Mouse (Mus musculus): Measurements from ENCODE around the gene Morn5. TPM values are rescaled to one million over a fixed set of nuclear protein-coding genes. Genes with fewer than 3 reads are reported as not detected.
A peak's percentile ranks its signal among the peaks of the same experiment; 100 is the strongest.

Morn5 gene
- polyA plus RNA-seq, 1 experiment from 2014 or later, result not detected

DNA sequence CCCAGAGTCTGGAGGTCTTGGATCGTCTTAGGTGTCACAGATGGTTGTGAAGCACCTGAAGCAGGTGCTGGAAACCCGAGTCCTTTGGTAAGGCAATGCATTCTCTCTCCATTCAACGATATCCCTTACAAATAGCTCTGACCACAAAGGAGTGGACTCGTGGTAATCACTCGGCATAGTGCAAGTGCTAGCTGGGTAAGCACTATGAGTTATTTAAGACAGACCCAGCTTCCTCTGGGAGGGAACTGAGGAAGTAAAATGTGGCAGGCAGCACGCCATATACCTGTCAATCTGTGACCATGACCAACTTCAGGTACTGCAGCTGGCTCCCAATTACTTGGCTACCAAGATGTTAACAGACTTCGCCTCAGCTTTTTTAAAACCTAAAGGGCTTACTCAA, 14.4 kb upstream of the Morn5 start:
- DNase-seq (ENCODE audit: low spot score) (no peak), ATAC-seq (ENCODE audit: low FRiP score, low TSS enrichment) (no peak)
- H3K9ac ChIP-seq (ENCODE audit: low read length), result no peak overlapping the region
- no peak overlapping the region for H3K4me2 ChIP-seq (replicated peaks; ENCODE audit: low read depth)
- WGBS, result 80% methylated on average over 7 of the region's 7 CpGs
- H3K36me3 ChIP-seq (ENCODE audit: control insufficient read depth, insufficient read depth, low read length), result peaks cover 8% of the 10 kb centered on the region; the same call in 1 of the 2 replicates
- no peaks in the 10 kb centered on the region for H3K27me3 ChIP-seq (ENCODE audit: control insufficient read depth, insufficient read depth, low read length)
- no peak overlapping the region for H3K4me3 ChIP-seq (ENCODE audit: low read depth, low read length)
- no peaks in the 10 kb centered on the region for H3K9me3 ChIP-seq (ENCODE audit: control insufficient read depth, low read length)
- no peak overlapping the region for H3K27ac ChIP-seq (replicated peaks)
- no peaks in the 10 kb centered on the region for H3K4me1 ChIP-seq (replicated peaks; ENCODE audit: control insufficient read depth, insufficient read depth)
- TF ChIP-seq CTCF (IDR thresholded peaks at IDR 0.05; ENCODE audit: low read depth), result no peak

DNA sequence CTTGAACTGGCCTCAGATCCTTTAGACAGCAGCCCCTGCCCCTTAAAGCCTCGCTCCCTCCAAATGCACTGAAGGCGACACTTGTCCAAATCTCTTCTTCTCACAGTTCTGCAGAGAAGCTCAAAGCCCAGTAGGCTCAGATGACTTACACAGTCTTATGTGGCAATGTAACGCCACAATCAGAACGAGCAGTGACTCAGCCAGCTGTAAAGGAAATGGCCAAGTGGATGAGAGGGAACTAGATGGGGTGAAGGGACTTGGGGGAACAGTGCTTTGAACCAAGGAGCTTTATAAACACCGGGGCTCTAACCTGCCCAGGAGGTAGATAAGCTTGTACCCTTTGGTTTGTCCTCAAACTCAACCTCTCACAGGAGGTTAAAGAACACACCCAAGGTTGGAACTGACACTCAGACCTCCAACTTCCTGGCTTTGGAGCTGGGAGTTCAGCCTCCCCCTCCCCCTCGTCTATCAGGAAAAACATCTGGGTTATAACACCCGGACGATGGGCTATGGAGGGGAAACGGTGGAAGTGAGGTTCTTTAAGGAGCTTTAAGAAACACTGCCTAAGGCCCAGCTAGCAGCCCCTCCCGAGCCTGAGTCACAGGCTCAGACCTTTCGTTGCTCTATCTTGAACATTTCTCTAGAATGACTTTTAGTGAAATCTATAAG, 13.7 kb upstream of the Morn5 start:
- Histone ChIP-seq H3K9ac (ENCODE audit: low read length) (no peak overlapping the region), H3K27ac (replicated peaks) (no peak overlapping the region; the same call in 1 of the 2 replicates), H3K36me3 (ENCODE audit: control insufficient read depth, insufficient read depth, low read length) (peaks cover 8% of the 10 kb centered on the region; the same call in 1 of the 2 replicates), H3K9me3 (ENCODE audit: control insufficient read depth, low read length) (no peaks in the 10 kb centered on the region), H3K4me3 (ENCODE audit: low read depth, low read length) (no peak overlapping the region), H3K27me3 (ENCODE audit: control insufficient read depth, insufficient read depth, low read length) (no peaks in the 10 kb centered on the region), H3K4me2 (replicated peaks; ENCODE audit: low read depth) (no peak overlapping the region), H3K4me1 (replicated peaks; ENCODE audit: control insufficient read depth, insufficient read depth) (no peaks in the 10 kb centered on the region)
- WGBS, result 43% methylated on average over 11 of the region's 11 CpGs
- peak; percentile 44; the same call in 1 of the 2 replicates for ATAC-seq (ENCODE audit: low FRiP score, low TSS enrichment)
- DNase-seq (ENCODE audit: low spot score), result no peak
- TF ChIP-seq CTCF (IDR thresholded peaks at IDR 0.05; ENCODE audit: low read depth) (no peak), EP300 (optimal IDR thresholded peaks at IDR 0.05) (no peak)

DNA sequence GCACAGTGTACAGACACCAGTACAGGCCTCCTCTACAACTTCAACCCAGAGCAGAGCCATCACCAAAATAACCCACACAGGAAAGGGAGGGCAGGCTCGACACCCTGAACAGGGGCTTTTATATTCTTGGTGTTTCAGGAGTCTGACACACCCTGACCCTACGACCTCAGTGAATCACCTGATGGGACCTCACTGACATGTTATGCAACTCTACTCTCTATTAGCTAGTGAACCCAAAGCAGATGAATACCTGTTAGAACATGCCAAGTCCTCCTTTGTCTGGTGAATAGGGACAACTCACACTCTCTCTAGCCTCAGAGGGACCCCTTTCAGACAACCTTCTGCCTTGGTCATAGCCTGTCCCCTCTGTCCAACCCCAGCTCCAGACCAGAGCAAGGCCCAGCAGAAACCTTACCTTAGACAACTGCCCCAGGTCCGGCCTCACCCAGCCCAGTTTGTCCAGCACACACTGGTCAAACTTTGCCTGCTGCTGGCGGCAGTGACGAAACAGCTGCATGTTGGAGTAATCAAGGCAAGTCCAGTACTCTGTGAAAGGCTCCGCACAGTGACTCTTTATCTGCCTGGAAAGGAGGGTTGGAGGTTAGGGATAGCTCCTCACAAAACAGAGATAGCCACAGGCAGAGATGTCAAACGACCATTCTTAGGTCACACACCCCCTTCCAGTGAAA, 9.8 kb upstream of the Morn5 start:
- Histone ChIP-seq H3K27ac (replicated peaks) (peak overlapping the region; percentile 35), H3K36me3 (ENCODE audit: control insufficient read depth, insufficient read depth, low read length) (peaks cover 8% of the 10 kb centered on the region; the same call in 1 of the 2 replicates), H3K9ac (ENCODE audit: low read length) (no peak overlapping the region), H3K4me3 (ENCODE audit: low read depth, low read length) (no peak overlapping the region), H3K4me2 (replicated peaks; ENCODE audit: low read depth) (no peak overlapping the region), H3K9me3 (ENCODE audit: control insufficient read depth, low read length) (no peaks in the 10 kb centered on the region), H3K27me3 (ENCODE audit: control insufficient read depth, insufficient read depth, low read length) (no peaks in the 10 kb centered on the region), H3K4me1 (replicated peaks; ENCODE audit: control insufficient read depth, insufficient read depth) (0 out of 2 replicates have a peak, but pooled peaks cover 5% of the 10 kb centered on the region)
- 63% methylated on average over 7 of the region's 7 CpGs for WGBS
- TF ChIP-seq CTCF (IDR thresholded peaks at IDR 0.05; ENCODE audit: low read depth) (no peak), EP300 (optimal IDR thresholded peaks at IDR 0.05) (no peak)
- ATAC-seq (ENCODE audit: low FRiP score, low TSS enrichment) (0 out of 2 replicates have a peak, but pooled peaks have one; percentile 21), DNase-seq (ENCODE audit: low spot score) (no peak)

GRCm38 (mm10) chr2:36040872-36041271, 8.4 kb upstream of the Morn5 start:
- WGBS, result 69% methylated on average over 1 of the region's 1 CpGs
- Histone ChIP-seq H3K4me1 (replicated peaks; ENCODE audit: control insufficient read depth, insufficient read depth) (0 out of 2 replicates have a peak, but pooled peaks cover 5% of the 10 kb centered on the region), H3K9me3 (ENCODE audit: control insufficient read depth, low read length) (no peaks in the 10 kb centered on the region), H3K4me2 (replicated peaks; ENCODE audit: low read depth) (no peak overlapping the region), H3K27me3 (ENCODE audit: control insufficient read depth, insufficient read depth, low read length) (no peaks in the 10 kb centered on the region), H3K36me3 (ENCODE audit: control insufficient read depth, insufficient read depth, low read length) (peaks cover 6% of the 10 kb centered on the region; the same call in 1 of the 2 replicates), H3K9ac (ENCODE audit: low read length) (no peak overlapping the region), H3K4me3 (ENCODE audit: low read depth, low read length) (no peak overlapping the region), H3K27ac (replicated peaks) (no peak overlapping the region)
- DNase-seq (ENCODE audit: low spot score) (no peak), ATAC-seq (ENCODE audit: low FRiP score, low TSS enrichment) (no peak)
- TF ChIP-seq CTCF (IDR thresholded peaks at IDR 0.05; ENCODE audit: low read depth) (no peak), EP300 (optimal IDR thresholded peaks at IDR 0.05) (no peak)

DNA sequence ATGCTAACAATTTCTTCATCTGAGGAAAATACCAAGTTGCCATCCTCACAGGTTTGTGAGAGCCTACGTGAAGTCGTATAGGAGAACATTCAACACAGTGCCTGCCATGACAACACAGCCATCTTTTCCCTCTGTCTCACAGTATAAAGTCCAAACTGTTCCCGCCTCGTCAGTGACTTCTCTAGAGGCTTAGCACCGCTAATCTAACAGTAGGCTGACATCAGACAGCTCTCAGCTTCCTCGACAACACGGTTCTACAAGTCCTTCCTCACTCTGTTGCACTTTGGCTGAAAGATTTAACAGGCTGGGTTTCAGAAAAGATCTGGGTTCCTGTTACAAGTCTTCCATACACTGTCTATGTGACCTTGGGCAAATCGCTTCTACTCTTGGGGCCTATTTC, 1.1 kb upstream of the Morn5 start:
- no peak for TF ChIP-seq EP300 (optimal IDR thresholded peaks at IDR 0.05)
- TF ChIP-seq CTCF (IDR thresholded peaks at IDR 0.05; ENCODE audit: low read depth), result no peak
- no peaks in the 10 kb centered on the region for H3K36me3 ChIP-seq (ENCODE audit: control insufficient read depth, insufficient read depth, low read length)
- H3K4me2 ChIP-seq (replicated peaks; ENCODE audit: low read depth), result peak overlapping the region; percentile 70
- H3K4me1 ChIP-seq (replicated peaks; ENCODE audit: control insufficient read depth, insufficient read depth), result peaks cover 3% of the 10 kb centered on the region; the same call in 1 of the 2 replicates
- H3K27ac ChIP-seq (replicated peaks), result no peak overlapping the region
- WGBS, result 54% methylated on average over 8 of the region's 8 CpGs
- DNase-seq (ENCODE audit: low spot score) (peak; percentile 20), ATAC-seq (ENCODE audit: low FRiP score, low TSS enrichment) (peak; percentile 49; the same call in 1 of the 2 replicates)
- H3K27me3 ChIP-seq (ENCODE audit: control insufficient read depth, insufficient read depth, low read length), result no peaks in the 10 kb centered on the region
- no peaks in the 10 kb centered on the region for H3K9me3 ChIP-seq (ENCODE audit: control insufficient read depth, low read length)
- peak overlapping the region; percentile 72 for H3K4me3 ChIP-seq (ENCODE audit: low read depth, low read length)
- peak overlapping the region; percentile 88 for H3K9ac ChIP-seq (ENCODE audit: low read length)

GRCm38 (mm10) chr2:36049567-36049954, 303 bp downstream of the Morn5 start:
- Histone ChIP-seq H3K27ac (replicated peaks) (no peak overlapping the region), H3K4me1 (replicated peaks; ENCODE audit: control insufficient read depth, insufficient read depth) (peaks cover 3% of the 10 kb centered on the region; the same call in 1 of the 2 replicates), H3K9me3 (ENCODE audit: control insufficient read depth, low read length) (no peaks in the 10 kb centered on the region), H3K4me3 (ENCODE audit: low read depth, low read length) (peak overlapping the region; percentile 72), H3K4me2 (replicated peaks; ENCODE audit: low read depth) (peak overlapping the region; percentile 70), H3K9ac (ENCODE audit: low read length) (peak overlapping the region; percentile 88; the same call in 1 of the 2 replicates), H3K36me3 (ENCODE audit: control insufficient read depth, insufficient read depth, low read length) (no peaks in the 10 kb centered on the region), H3K27me3 (ENCODE audit: control insufficient read depth, insufficient read depth, low read length) (no peaks in the 10 kb centered on the region)
- 0 out of 2 replicates have a peak, but pooled peaks have one; percentile 15 for ATAC-seq (ENCODE audit: low FRiP score, low TSS enrichment)
- TF ChIP-seq EP300 (optimal IDR thresholded peaks at IDR 0.05), result no peak
- TF ChIP-seq CTCF (IDR thresholded peaks at IDR 0.05; ENCODE audit: low read depth), result no peak
- DNase-seq (ENCODE audit: low spot score), result no peak
- WGBS, result 46% methylated on average over 10 of the region's 10 CpGs
